Mouse (Mus musculus): ENCODE results near the gene Cep97.
"Not testable (repeated sequence)": the region's sequence is repeated elsewhere in the genome, so short reads cannot be mapped to it uniquely, and the experiment has no call there.

The Cep97 gene

DNA sequence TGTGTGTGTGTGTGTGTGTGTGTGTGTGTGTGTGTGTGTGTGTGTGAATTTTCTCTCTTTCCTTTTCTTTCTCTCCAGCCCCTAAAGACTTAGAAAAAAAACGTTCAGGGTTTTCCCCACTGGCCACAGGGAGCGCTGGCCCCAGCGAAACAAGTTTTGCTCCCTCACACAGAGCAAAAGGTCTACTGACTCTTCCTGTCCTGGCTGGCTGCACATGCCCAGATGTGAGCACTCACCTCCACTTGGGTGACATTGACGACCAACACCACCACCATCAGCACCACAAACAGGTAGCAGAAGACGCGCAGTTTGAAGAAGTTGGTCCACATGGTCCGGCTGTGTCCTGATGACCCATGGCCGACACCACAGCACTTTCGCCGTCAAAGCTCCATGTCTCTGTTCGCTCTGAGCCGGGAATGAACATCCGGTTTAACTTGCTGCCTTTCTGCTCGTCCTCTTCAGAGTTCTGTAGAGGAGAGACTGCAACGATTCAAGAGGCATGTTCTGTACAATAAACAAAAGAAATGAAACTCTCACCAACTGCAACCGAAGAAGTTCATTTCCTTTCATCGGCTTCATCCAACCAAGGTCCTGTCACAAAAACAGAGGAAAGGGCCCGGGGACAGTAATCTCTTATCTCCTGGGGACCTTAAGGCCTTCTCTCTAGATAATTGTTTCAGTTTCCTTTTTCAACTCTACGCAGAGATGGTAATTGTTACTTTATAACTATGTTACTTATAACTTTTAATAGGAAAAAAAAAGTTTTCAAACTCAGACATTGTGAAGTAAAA is 44.1 kb downstream of the Cep97 start:
- no peak for DNase-seq (ENCODE audit: low spot score)

DNA sequence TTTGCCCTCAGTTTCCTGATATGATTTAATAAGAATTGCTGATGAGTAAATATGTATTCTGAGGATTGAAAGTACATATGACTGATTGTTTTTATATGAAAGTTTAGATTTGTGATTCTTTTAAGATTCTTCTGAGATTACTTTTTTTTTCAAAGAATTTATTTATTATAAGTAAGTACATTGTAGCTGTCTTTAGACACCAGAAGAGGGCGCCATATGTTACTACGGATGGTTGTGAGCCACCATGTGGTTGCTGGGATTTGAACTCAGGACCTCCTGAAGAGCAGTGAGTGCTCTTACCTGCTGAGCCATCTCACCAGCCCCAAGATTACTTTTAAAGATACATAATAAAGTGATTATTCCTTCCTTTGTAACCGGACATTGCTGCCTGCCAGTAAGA is 45.2 kb downstream of the Cep97 start:
- DNase-seq (ENCODE audit: low spot score): no peak

- no peak for DNase-seq (ENCODE audit: low spot score)
Observed at GRCm38 (mm10) chr16:55888584-55888960, 46.1 kb downstream of the Cep97 start.

GRCm38 (mm10) chr16:55887814-55888583 is 46.7 kb downstream of the Cep97 start:
- DNase-seq (ENCODE audit: low spot score): peak; percentile 42

GRCm38 (mm10) chr16:55884246-55884645 is 50.4 kb downstream of the Cep97 start:
- no peak for DNase-seq (ENCODE audit: low spot score)

DNA sequence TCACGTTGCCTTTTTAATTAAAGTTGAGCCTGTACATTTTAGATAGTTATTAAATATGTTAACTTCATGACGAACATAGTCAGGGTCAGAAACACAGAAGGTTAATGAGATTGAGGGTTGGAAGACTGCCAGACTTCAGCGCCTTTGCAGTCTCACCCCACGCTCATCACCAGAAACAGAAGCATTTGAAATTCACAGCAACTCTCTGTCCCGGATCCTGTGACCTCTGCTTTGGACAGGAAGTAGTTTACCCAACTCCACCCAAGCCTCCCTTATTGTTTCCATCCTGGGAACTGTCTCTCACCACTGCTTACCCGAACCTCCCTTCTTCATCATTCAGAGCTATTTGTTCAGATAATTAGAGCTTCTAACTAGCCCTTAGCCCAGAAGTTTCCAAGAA is 58.6 kb downstream of the Cep97 start:
- no peak for DNase-seq (ENCODE audit: low spot score)

GRCm38 (mm10) chr16:55863832-55864231 is 70.8 kb downstream of the Cep97 start:
- no peak for DNase-seq (ENCODE audit: low spot score)

DNA sequence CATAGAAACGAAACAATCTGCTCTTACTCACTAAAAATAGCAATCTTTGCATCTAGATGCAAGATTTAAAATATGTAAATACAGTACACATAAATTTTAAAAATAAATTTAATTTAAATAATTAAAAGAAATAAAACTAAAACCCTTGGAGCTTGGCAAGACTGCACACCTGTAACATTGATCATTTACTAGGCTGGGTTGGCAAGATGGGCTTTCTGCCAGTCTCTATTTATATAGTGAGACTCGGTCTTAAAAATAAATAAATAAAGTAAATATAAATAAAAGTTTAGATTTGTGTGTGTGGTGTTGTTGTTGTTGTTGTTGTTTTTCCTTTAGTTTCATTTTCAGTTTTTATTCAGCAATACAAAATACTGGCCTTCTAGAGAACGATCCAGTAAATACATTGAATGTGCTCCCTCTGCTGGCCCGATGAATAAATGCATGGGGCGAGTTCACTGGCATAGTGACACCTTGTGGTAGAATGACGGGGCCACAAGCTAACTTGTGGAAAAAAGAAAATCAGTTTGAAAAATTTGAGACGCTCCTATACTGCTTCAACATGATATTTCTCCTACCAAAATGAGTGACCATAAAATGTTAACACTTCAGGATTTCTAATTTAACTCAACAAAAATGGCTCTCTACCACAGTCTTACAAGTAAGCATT is 71.4 kb downstream of the Cep97 start:
- DNase-seq (ENCODE audit: low spot score): peak; percentile 76

GRCm38 (mm10) chr16:55861104-55861503 is 73.6 kb downstream of the Cep97 start:
- no peak for DNase-seq (ENCODE audit: low spot score)

DNA sequence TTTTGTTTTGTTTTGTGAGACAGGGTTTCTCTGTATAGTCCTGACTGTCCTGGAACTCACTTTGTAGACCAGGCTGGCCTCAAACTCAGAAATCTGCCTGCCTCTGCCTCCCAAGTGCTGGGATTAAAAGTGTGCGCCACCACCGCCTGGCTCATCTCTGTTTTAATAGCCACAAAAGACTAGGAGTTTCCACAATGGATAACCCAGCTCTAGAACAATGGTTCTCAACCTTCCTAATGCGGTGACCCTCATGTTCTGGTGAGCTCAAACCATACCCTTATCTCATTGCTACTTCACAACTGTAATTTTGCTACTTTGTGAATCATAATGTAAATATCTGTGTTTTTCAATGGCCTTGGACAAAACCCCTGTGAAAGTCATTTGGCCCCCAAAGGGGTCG is 75.2 kb downstream of the Cep97 start:
- not testable (repeated sequence) for DNase-seq (ENCODE audit: low spot score)

- DNase-seq (ENCODE audit: low spot score): peak; percentile 79
Observed at GRCm38 (mm10) chr16:55858465-55858864, 76.2 kb downstream of the Cep97 start.

DNA sequence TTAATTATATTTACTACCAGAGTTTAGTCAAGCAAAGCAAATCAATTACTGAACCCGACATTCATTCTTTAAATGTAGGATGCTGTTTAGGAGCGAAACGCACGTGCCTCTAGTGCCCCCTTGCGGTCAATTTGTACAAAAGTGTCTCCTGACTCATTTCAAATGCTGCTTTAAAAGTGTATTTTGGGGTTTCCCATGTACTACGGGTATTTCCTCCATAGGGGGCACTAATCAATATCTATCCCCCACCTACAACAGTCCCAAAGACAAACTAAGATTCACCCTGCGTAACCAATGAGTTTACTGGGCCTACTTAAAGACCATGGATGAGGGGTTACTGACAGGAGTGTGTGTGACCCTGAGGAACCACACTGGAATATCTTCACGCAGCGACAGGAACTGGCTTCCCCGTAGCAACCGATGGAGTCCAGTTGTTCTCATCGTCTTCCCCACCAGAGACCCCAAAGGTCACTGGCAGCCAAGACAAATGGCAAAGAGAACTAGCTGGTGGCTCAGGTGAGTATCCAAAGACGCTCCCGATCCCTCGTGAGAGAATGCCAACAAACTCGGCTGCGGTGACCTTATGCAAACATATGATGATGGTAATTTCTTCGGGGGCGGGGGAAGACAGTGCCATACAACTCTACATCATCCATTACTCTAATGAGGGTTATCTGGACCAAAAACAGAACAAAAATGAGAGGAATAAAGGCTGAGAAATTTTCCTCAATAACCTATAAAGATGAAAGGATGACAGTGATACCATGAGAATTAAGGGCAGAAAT is 81.5 kb downstream of the Cep97 start:
- peak; percentile 92 for DNase-seq (ENCODE audit: low spot score)

DNA sequence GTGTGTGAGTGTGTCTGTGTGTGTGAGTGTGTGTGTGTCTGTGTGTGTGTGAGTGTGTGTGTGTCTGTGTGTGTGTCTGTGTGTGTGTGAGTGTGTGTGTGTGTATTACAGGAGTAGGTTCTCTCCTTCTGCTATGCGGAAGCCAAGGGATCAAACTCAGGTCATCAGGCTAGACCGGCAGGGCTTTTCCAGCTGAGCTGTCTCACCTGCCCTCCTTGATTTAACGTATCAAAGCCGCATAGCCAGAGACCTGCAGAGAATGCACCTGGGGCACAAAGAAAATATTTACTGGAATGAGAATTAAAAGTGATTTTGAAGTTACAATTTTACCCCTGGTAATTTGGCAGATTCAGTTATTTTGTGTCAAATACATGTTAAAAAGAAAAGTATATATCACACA is 82.1 kb downstream of the Cep97 start:
- no peak for DNase-seq (ENCODE audit: low spot score)

DNA sequence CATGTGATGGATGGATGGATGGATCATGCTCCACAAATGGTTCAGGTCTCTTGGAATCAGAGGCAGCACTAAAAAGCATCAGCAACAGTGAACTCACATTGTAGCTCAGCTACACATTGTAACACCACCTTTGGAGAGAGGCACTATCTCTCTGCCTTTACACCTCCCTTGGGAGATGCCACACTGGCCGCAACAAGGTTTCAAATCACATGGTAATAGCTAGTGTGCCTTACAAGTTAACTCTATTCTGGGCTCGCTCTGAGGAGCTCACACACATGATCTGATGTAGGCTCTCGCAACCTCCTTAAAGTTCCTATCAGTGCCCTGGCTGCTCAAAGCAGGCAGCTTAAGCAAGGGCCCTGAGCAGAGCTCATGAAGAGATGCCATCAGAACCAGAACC is 84.2 kb downstream of the Cep97 start:
- DNase-seq (ENCODE audit: low spot score): no peak

Data from embryo, embryonic 10 days (tissue).